Mouse (Mus musculus) CH12.LX (cell line): ENCODE results near the gene Prss29.

Source experiments
- CTCF ChIP-seq, 2 experiments: IDR thresholded peaks in 1 of 2; conservative IDR thresholded peaks in 1 of 2; 2 replicates each; pipeline ENCODE4 v1.5.1; 2011 to 2012; ENCODE audit warnings: low read depth in 2 of 2, low read length in 2 of 2, improper control_type of control experiment in 1 of 2, inconsistent platforms in 1 of 2, mild to moderate bottlenecking in 1 of 2, moderate library complexity in 1 of 2
- E2F4 ChIP-seq: IDR thresholded peaks from 2 replicates; pipeline ENCODE4 v1.6.1; 2011; ENCODE audit warnings: low read depth, low read length, improper control_type of control experiment; ENCODE audit not compliant: insufficient replicate concordance
- EP300 ChIP-seq: IDR thresholded peaks from 2 replicates; pipeline ENCODE4 v1.6.1; 2011; ENCODE audit warnings: low read length, improper control_type of control experiment
- KAT2A ChIP-seq: IDR thresholded peaks from 2 replicates; pipeline ENCODE4 v1.6.1; 2012; ENCODE audit warnings: low read length, improper control_type of control experiment, inconsistent platforms; ENCODE audit not compliant: insufficient replicate concordance
- MAX ChIP-seq: IDR thresholded peaks from 2 replicates; pipeline ENCODE4 v1.6.1; 2011; ENCODE audit warnings: low read length, improper control_type of control experiment
- MXI1 ChIP-seq: IDR thresholded peaks from 2 replicates; pipeline ENCODE4 v1.6.1; 2011; ENCODE audit warnings: mild to moderate bottlenecking, low read depth, low read length, improper control_type of control experiment
- POLR2A ChIP-seq: IDR thresholded peaks from 2 replicates; pipeline ENCODE4 v1.6.1; 2011; ENCODE audit warnings: low read depth, mild to moderate bottlenecking, improper control_type of control experiment, low read length
- RAD21 ChIP-seq: IDR thresholded peaks from 2 replicates; pipeline ENCODE4 v1.6.1; 2011; ENCODE audit warnings: low read depth, mild to moderate bottlenecking, low read length, improper control_type of control experiment, moderate library complexity
- SIN3A ChIP-seq: IDR thresholded peaks from 2 replicates; pipeline ENCODE4 v1.6.1; 2012; ENCODE audit warnings: low read length, improper control_type of control experiment, inconsistent platforms
- TCF12 ChIP-seq: IDR thresholded peaks from 2 replicates; pipeline ENCODE4 v1.6.1; 2014; ENCODE audit warnings: low read depth, mild to moderate bottlenecking, inconsistent platforms, low read length, improper control_type of control experiment
- USF1 ChIP-seq: IDR thresholded peaks from 2 replicates; pipeline ENCODE4 v1.6.1; 2014; ENCODE audit warnings: low read depth, mild to moderate bottlenecking, inconsistent platforms, low read length, improper control_type of control experiment
- USF2 ChIP-seq: conservative IDR thresholded peaks from 2 replicates; pipeline ENCODE4 v1.6.1; 2011; ENCODE audit warnings: low read depth, low read length, improper control_type of control experiment
- ZC3H11A ChIP-seq: IDR thresholded peaks from 2 replicates; pipeline ENCODE4 v1.6.1; 2012; ENCODE audit warnings: low read depth, mild to moderate bottlenecking, inconsistent platforms, low read length, improper control_type of control experiment
- ZKSCAN1 ChIP-seq: IDR thresholded peaks from 2 replicates; pipeline ENCODE4 v1.6.1; 2012; ENCODE audit warnings: low read depth, inconsistent platforms, low read length, improper control_type of control experiment, borderline replicate concordance

- no peak for TF ChIP-seq TCF12
- no peak for TF ChIP-seq CTCF (conservative IDR thresholded peaks at IDR 0.05 in 1 of 2, IDR thresholded peaks at IDR 0.05 in 1 of 2; ENCODE audit: low read depth in 2 of 2, low read length in 2 of 2)
- no peak for TF ChIP-seq POLR2A
- TF ChIP-seq RAD21, result no peak
- TF ChIP-seq USF2, result no peak
- TF ChIP-seq KAT2A, result no peak
- TF ChIP-seq ZC3H11A, result no peak
- TF ChIP-seq EP300, result no peak
- TF ChIP-seq SIN3A, result no peak
- no peak for TF ChIP-seq E2F4
- TF ChIP-seq USF1, result no peak
- TF ChIP-seq ZKSCAN1, result no peak
- no peak for TF ChIP-seq MXI1
- no peak for TF ChIP-seq MAX
Measured at GRCm38 (mm10) chr17:25332321-25332720, 13.9 kb downstream of the Prss29 start.
